Mouse (Mus musculus) MEL-GATA-1-ER (cell line): ENCODE results near the gene Aars2.

Experiments
- DNase-seq: peaks from one replicate; pipeline ENCODE4 v3.0.0-alpha.2; 2012; ENCODE audit warnings: low read depth; ENCODE audit errors: extremely low read depth

Gene Aars2

GRCm38 (mm10) chr17:45500981-45501380 lies 5.7 kb upstream of the Aars2 start:
- DNase-seq, result no peak

GRCm38 (mm10) chr17:45502324-45502723 lies 4.3 kb upstream of the Aars2 start:
- DNase-seq, result no peak

- peak; percentile 96 for DNase-seq
These were observed 3.2 kb upstream of the Aars2 start for GRCm38 (mm10) chr17:45503301-45503973.

GRCm38 (mm10) chr17:45505941-45506465 lies 638 bp upstream of the Aars2 start:
- DNase-seq, result no peak

GRCm38 (mm10) chr17:45510871-45511270 lies 4.2 kb downstream of the Aars2 start:
- no peak for DNase-seq

GRCm38 (mm10) chr17:45511757-45512156 lies 5.1 kb downstream of the Aars2 start:
- DNase-seq, result no peak

- peak; percentile 70 for DNase-seq
These were observed 8.6 kb downstream of the Aars2 start for GRCm38 (mm10) chr17:45515204-45515726.

- DNase-seq, result no peak
These were observed 9.2 kb downstream of the Aars2 start for GRCm38 (mm10) chr17:45515806-45516205.

GRCm38 (mm10) chr17:45516488-45516887 lies 9.8 kb downstream of the Aars2 start:
- DNase-seq, result peak; percentile 74

GRCm38 (mm10) chr17:45517135-45517534 lies 10.5 kb downstream of the Aars2 start:
- no peak for DNase-seq

- DNase-seq, result peak; percentile 77
These were observed 11.0 kb downstream of the Aars2 start for GRCm38 (mm10) chr17:45517549-45518215.

GRCm38 (mm10) chr17:45518766-45519475 lies 12.3 kb downstream of the Aars2 start:
- DNase-seq, result no peak

- no peak for DNase-seq
These were observed 13.5 kb downstream of the Aars2 start for GRCm38 (mm10) chr17:45520136-45520535.

GRCm38 (mm10) chr17:45523263-45523662 lies 16.6 kb downstream of the Aars2 start, which contains the start of gene Tcte1:
Gene Tcte1 (plus strand): TSS chr17:45523434.
- no peak for DNase-seq

- no peak for DNase-seq
These were observed 18.3 kb downstream of the Aars2 start for GRCm38 (mm10) chr17:45524961-45525360.

- DNase-seq, result no peak
These were observed 19.9 kb downstream of the Aars2 start for GRCm38 (mm10) chr17:45526571-45526970.

GRCm38 (mm10) chr17:45530346-45530782 lies 23.7 kb downstream of the Aars2 start:
- DNase-seq, result no peak

- DNase-seq, result no peak
These were observed 26.3 kb downstream of the Aars2 start for GRCm38 (mm10) chr17:45532896-45533295.

GRCm38 (mm10) chr17:45536264-45536663 lies 29.6 kb downstream of the Aars2 start:
- no peak for DNase-seq

GRCm38 (mm10) chr17:45538394-45538793 lies 31.8 kb downstream of the Aars2 start:
- no peak for DNase-seq

GRCm38 (mm10) chr17:45539664-45540063 lies 33.0 kb downstream of the Aars2 start:
- DNase-seq, result no peak

GRCm38 (mm10) chr17:45542129-45542528 lies 35.5 kb downstream of the Aars2 start:
- DNase-seq, result no peak
